Mouse (Mus musculus) spleen, adult 2 months (tissue): ENCODE results near the gene Rbks. TPM values are rescaled to one million over a fixed set of nuclear protein-coding genes. Genes with fewer than 3 reads are reported as not detected.

Experiments used
- DNase-seq, 2 experiments: peaks; one replicate each; pipeline versions ENCODE4 v3.0.0 to v3.0.0-alpha.2; 2012 to 2021; ENCODE audit warnings: low spot score in 2 of 2, low read depth in 1 of 2
- H3K27ac ChIP-seq: fragments of 200-500 bp; 2 replicates; pipeline ENCODE4 v1.5.1; 2012; ENCODE audit warnings: low read length, inconsistent platforms; ENCODE audit not compliant: insufficient read depth
- H3K27me3 ChIP-seq: fragments of 200-500 bp; 2 replicates; pipeline ENCODE4 v1.6.1; 2012; ENCODE audit warnings: mild to moderate bottlenecking, moderate library complexity, low read length, inconsistent platforms; ENCODE audit not compliant: control insufficient read depth, insufficient read depth
- H3K36me3 ChIP-seq: fragments of 200-500 bp; 2 replicates; pipeline ENCODE4 v1.6.1; 2012; ENCODE audit warnings: mild to moderate bottlenecking, low read length, inconsistent platforms; ENCODE audit not compliant: control insufficient read depth, insufficient read depth
- H3K4me1 ChIP-seq: fragments of 200-500 bp; 2 replicates; pipeline ENCODE4 v1.6.1; 2011; ENCODE audit warnings: inconsistent platforms; ENCODE audit not compliant: control insufficient read depth, insufficient read depth, insufficient read length
- H3K4me3 ChIP-seq: fragments of 200-500 bp; 2 replicates; pipeline ENCODE4 v1.5.1; 2011; ENCODE audit warnings: mild to moderate bottlenecking, inconsistent platforms; ENCODE audit not compliant: insufficient read depth, insufficient read length; ENCODE audit errors: extremely low read depth
- CTCF ChIP-seq: fragments of 200-500 bp; IDR thresholded peaks from 2 replicates; pipeline ENCODE4 v1.5.1; 2011; ENCODE audit warnings: mild to moderate bottlenecking, inconsistent platforms; ENCODE audit not compliant: insufficient read depth, insufficient read length, insufficient replicate concordance; ENCODE audit errors: extremely low read depth
- POLR2A ChIP-seq: fragments of 200-500 bp; IDR thresholded peaks from 2 replicates; pipeline ENCODE4 v1.6.1; 2011; ENCODE audit warnings: low read depth, low read length, inconsistent platforms
- WGBS: fragments of 180-500 bp; shearing (Covaris S2); methylation state at CpG from one replicate; pipeline ENCODE4 v1.1.7; 2018; 5-methylcytosine and 5-hydroxymethylcytosine counted together
- polyA plus RNA-seq: library from polyadenylated mRNA; depleted of rRNA; stranded (reverse); fragments of >200 nt; gene quantifications from 2 replicates; pipeline ENCODE4 v1.2.3, GENCODE M21; 2012

Rbks gene
- polyA plus RNA-seq, 1 experiment, result 4.0 TPM

GRCm38 (mm10) chr5:31598579-31598978, 98.8 kb downstream of the Rbks start:
- no peak overlapping the region for H3K4me3 ChIP-seq
- H3K4me1 ChIP-seq, result no peaks in the 10 kb centered on the region; the same call in 1 of the 2 replicates
- H3K36me3 ChIP-seq, result no peaks in the 10 kb centered on the region
- WGBS, result 78% methylated on average over 4 of the region's 4 CpGs
- DNase-seq, result peak in 1 of 2 experiments; percentile 11
- TF ChIP-seq POLR2A (no peak), CTCF (peak; percentile 28; the same call in 1 of the 2 replicates)
- no peak overlapping the region for H3K27ac ChIP-seq
- no peaks in the 10 kb centered on the region for H3K27me3 ChIP-seq

- Histone ChIP-seq H3K36me3 (no peaks in the 10 kb centered on the region), H3K27ac (no peak overlapping the region), H3K27me3 (no peaks in the 10 kb centered on the region), H3K4me1 (no peaks in the 10 kb centered on the region; the same call in 1 of the 2 replicates), H3K4me3 (no peak overlapping the region)
- no peak for DNase-seq
- WGBS, result 86% methylated on average over 7 of the region's 7 CpGs
- TF ChIP-seq CTCF, result no peak
- no peak for TF ChIP-seq POLR2A
These were observed 99.3 kb downstream of the Rbks start for GRCm38 (mm10) chr5:31598121-31598520.

GRCm38 (mm10) chr5:31597430-31597944, 99.9 kb downstream of the Rbks start:
- H3K4me3 ChIP-seq, result no peak overlapping the region
- DNase-seq, result no peak
- no peaks in the 10 kb centered on the region for H3K27me3 ChIP-seq
- H3K4me1 ChIP-seq, result no peaks in the 10 kb centered on the region; the same call in 1 of the 2 replicates
- TF ChIP-seq POLR2A, result no peak
- no peak for TF ChIP-seq CTCF
- H3K27ac ChIP-seq, result no peak overlapping the region
- WGBS, result 82% methylated on average over 6 of the region's 6 CpGs
- no peaks in the 10 kb centered on the region for H3K36me3 ChIP-seq

- DNase-seq, result peak; percentile 48 to 64
These were observed 100.7 kb downstream of the Rbks start, which contains the start of gene Mrpl33 for GRCm38 (mm10) chr5:31596481-31597429. Gene Mrpl33 (plus strand): TSS chr5:31596935.

GRCm38 (mm10) chr5:31595868-31596267, 101.6 kb downstream of the Rbks start:
- H3K4me1 ChIP-seq, result no peaks in the 10 kb centered on the region; the same call in 1 of the 2 replicates
- no peaks in the 10 kb centered on the region for H3K27me3 ChIP-seq
- TF ChIP-seq POLR2A, result no peak
- WGBS, result 77% methylated on average over 4 of the region's 4 CpGs
- no peaks in the 10 kb centered on the region for H3K36me3 ChIP-seq
- H3K4me3 ChIP-seq, result no peak overlapping the region
- no peak for DNase-seq
- H3K27ac ChIP-seq, result no peak overlapping the region

More at GRCm38 (mm10) chr5:31596481-31597429, 100.7 kb downstream of the Rbks start, which contains the start of gene Mrpl33:
- H3K4me1 ChIP-seq, result no peaks in the 10 kb centered on the region; the same call in 1 of the 2 replicates
- 9% methylated on average over 26 of the region's 26 CpGs for WGBS
- TF ChIP-seq CTCF (no peak), POLR2A (no peak)
- no peaks in the 10 kb centered on the region for H3K27me3 ChIP-seq
- no peaks in the 10 kb centered on the region for H3K36me3 ChIP-seq
- H3K27ac ChIP-seq, result peak within 1 kb of the TSS; percentile 55
- H3K4me3 ChIP-seq, result peak within 1 kb of the TSS; percentile 50

- no peak overlapping the region for H3K27ac ChIP-seq
- no peak for TF ChIP-seq CTCF
- TF ChIP-seq POLR2A, result no peak
- H3K36me3 ChIP-seq, result no peaks in the 10 kb centered on the region
- H3K27me3 ChIP-seq, result no peaks in the 10 kb centered on the region
- no peak for DNase-seq
- H3K4me1 ChIP-seq, result no peaks in the 10 kb centered on the region
- WGBS, result 94% methylated on average over 7 of the region's 7 CpGs
- no peak overlapping the region for H3K4me3 ChIP-seq
These were observed 106.3 kb downstream of the Rbks start for GRCm38 (mm10) chr5:31591122-31591521.
